Mouse (Mus musculus): Measurements from ENCODE around the gene Nucb1. TPM values are rescaled to one million over a fixed set of nuclear protein-coding genes. Genes with fewer than 3 reads are reported as not detected.
A peak's percentile ranks its signal among the peaks of the same experiment; 100 is the strongest.
"Not testable (repeated sequence)": the region's sequence is repeated elsewhere in the genome, so short reads cannot be mapped to it uniquely, and the experiment has no call there.

Gene Nucb1
- polyA plus RNA-seq, 1 experiment from 2014 or later, result 96.7 TPM

- Histone ChIP-seq H3K9me3 (replicated peaks; ENCODE audit: control insufficient read depth, low read length) (no peaks in the 10 kb centered on the region), H3K4me2 (ENCODE audit: low read depth, low read length) (no peak overlapping the region)
Observed at GRCm38 (mm10) chr7:45522957-45523676, 12.9 kb upstream of the Nucb1 start.

DNA sequence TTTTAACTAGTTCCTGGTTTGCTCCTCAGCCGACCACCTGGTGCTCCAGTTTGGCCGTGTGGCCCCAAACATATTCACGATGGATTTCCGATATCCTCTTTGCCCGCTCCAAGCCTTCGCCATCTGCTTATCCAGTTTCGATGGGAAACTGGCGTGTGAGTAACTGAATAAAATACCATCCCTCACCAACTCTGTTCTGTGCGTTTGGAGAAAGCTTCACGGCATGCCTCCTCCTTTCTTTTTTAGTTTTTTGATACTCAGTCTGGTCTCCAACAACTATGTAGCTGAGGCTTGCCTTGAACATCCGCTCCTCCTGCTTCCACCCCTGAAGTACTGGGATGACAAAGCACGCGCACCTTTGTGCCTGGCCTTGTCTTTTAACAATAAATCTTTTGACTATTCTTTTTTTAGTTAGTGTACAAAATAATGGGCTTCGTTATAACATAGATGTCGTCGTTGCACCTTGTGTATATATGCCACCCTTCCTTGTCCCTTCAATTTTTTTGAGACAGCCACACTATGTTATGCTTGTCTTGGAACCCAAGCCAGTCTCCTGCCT is 12.1 kb upstream of the Nucb1 start:
- H3K4me2 ChIP-seq (ENCODE audit: low read depth, low read length), result peak overlapping the region; percentile 50
- H3K4me3 ChIP-seq (ENCODE audit: low read depth, low read length), result peak overlapping the region; percentile 44
- H3K27ac ChIP-seq (replicated peaks; ENCODE audit: low read depth, low read length), result no peak overlapping the region
- DNase-seq (ENCODE audit: low spot score) (no peak), ATAC-seq (replicated peaks; ENCODE audit: insufficient number of reproducible peaks, low FRiP score, low TSS enrichment, low read depth) (no peak)
- H3K9ac ChIP-seq (replicated peaks; ENCODE audit: low read length), result peak overlapping the region; percentile 13; the same call in 1 of the 2 replicates
- no peaks in the 10 kb centered on the region for H3K27me3 ChIP-seq (ENCODE audit: control insufficient read depth, insufficient read depth, low read length)
- H3K4me1 ChIP-seq (ENCODE audit: control insufficient read depth, insufficient read depth, low read length), result no peaks in the 10 kb centered on the region
- H3K9me3 ChIP-seq (replicated peaks; ENCODE audit: control insufficient read depth, low read length), result no peaks in the 10 kb centered on the region
- no peaks in the 10 kb centered on the region for H3K36me3 ChIP-seq (replicated peaks; ENCODE audit: control insufficient read depth, insufficient read depth, low read depth, low read length)
- WGBS, result 53% methylated on average over 16 of the region's 16 CpGs

More at GRCm38 (mm10) chr7:45522957-45523676, 12.9 kb upstream of the Nucb1 start:
- 76% methylated on average over 18 of the region's 18 CpGs for WGBS
- Histone ChIP-seq H3K27ac (replicated peaks; ENCODE audit: low read depth, low read length) (no peak overlapping the region), H3K4me3 (ENCODE audit: low read depth, low read length) (0 out of 2 replicates have a peak overlapping the region, but pooled peaks have one; percentile 1), H3K4me1 (ENCODE audit: control insufficient read depth, insufficient read depth, low read length) (no peaks in the 10 kb centered on the region), H3K36me3 (replicated peaks; ENCODE audit: control insufficient read depth, insufficient read depth, low read depth, low read length) (no peaks in the 10 kb centered on the region), H3K9ac (replicated peaks; ENCODE audit: low read length) (no peak overlapping the region), H3K27me3 (ENCODE audit: control insufficient read depth, insufficient read depth, low read length) (no peaks in the 10 kb centered on the region)
- ATAC-seq (replicated peaks; ENCODE audit: insufficient number of reproducible peaks, low FRiP score, low TSS enrichment, low read depth) (no peak), DNase-seq (ENCODE audit: low spot score) (no peak)

DNA sequence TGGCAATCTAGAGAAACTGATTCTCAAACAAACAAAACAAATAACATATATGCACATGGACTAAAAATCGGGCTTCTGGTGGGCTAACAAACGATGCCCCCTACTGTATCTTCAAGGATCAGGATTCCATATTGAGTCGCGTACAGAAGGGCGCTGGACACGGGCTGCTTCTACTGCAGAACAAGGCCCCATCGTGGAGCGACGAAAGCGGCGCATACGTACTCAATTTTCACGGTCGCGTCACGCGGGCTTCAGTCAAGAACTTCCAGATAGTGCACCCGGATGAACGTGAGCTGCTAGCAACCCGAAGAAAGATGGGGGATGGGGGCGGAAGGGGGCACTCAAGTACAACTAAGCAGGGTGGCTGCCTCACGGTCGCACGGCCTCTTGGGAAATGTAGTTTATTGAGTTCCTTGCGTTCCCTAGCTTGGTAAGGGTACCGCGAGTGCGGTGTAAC is 11.6 kb upstream of the Nucb1 start:
- Histone ChIP-seq H3K27me3 (ENCODE audit: control insufficient read depth, insufficient read depth, low read length) (no peaks in the 10 kb centered on the region), H3K9ac (replicated peaks; ENCODE audit: low read length) (peak overlapping the region; percentile 70), H3K4me1 (ENCODE audit: control insufficient read depth, insufficient read depth, low read length) (no peaks in the 10 kb centered on the region), H3K9me3 (replicated peaks; ENCODE audit: control insufficient read depth, low read length) (no peaks in the 10 kb centered on the region), H3K36me3 (replicated peaks; ENCODE audit: control insufficient read depth, insufficient read depth, low read depth, low read length) (no peaks in the 10 kb centered on the region), H3K4me2 (ENCODE audit: low read depth, low read length) (peak overlapping the region; percentile 50), H3K27ac (replicated peaks; ENCODE audit: low read depth, low read length) (peak overlapping the region; percentile 78), H3K4me3 (ENCODE audit: low read depth, low read length) (peak overlapping the region; percentile 44)
- DNase-seq (ENCODE audit: low spot score), result peak; percentile 98
- peak; percentile 55; the same call in 1 of the 2 replicates for ATAC-seq (replicated peaks; ENCODE audit: insufficient number of reproducible peaks, low FRiP score, low TSS enrichment, low read depth)
- whole genome bisulfite sequencing, result under 1% methylated on average over 28 of the region's 28 CpGs

GRCm38 (mm10) chr7:45520605-45521004 is 10.4 kb upstream of the Nucb1 start:
- H3K4me2 ChIP-seq (ENCODE audit: low read depth, low read length), result no peak overlapping the region
- WGBS, result 94% methylated on average over 7 of the region's 7 CpGs
- no peak for ATAC-seq (replicated peaks; ENCODE audit: insufficient number of reproducible peaks, low FRiP score, low TSS enrichment, low read depth)

GRCm38 (mm10) chr7:45519345-45520120 is 9.3 kb upstream of the Nucb1 start:
- ATAC-seq (replicated peaks; ENCODE audit: insufficient number of reproducible peaks, low FRiP score, low TSS enrichment, low read depth) (no peak), DNase-seq (ENCODE audit: low spot score) (no peak)
- Histone ChIP-seq H3K4me3 (ENCODE audit: low read depth, low read length) (no peak overlapping the region), H3K9ac (replicated peaks; ENCODE audit: low read length) (no peak overlapping the region), H3K4me2 (ENCODE audit: low read depth, low read length) (no peak overlapping the region), H3K4me1 (ENCODE audit: control insufficient read depth, insufficient read depth, low read length) (peaks cover 2% of the 10 kb centered on the region), H3K27ac (replicated peaks; ENCODE audit: low read depth, low read length) (no peak overlapping the region), H3K27me3 (ENCODE audit: control insufficient read depth, insufficient read depth, low read length) (no peaks in the 10 kb centered on the region), H3K9me3 (replicated peaks; ENCODE audit: control insufficient read depth, low read length) (no peaks in the 10 kb centered on the region), H3K36me3 (replicated peaks; ENCODE audit: control insufficient read depth, insufficient read depth, low read depth, low read length) (no peaks in the 10 kb centered on the region)
- 75% methylated on average over 8 of the region's 8 CpGs for WGBS

More at GRCm38 (mm10) chr7:45520605-45521004, 10.4 kb upstream of the Nucb1 start:
- H3K9ac ChIP-seq (replicated peaks; ENCODE audit: low read length), result no peak overlapping the region
- no peak for DNase-seq (ENCODE audit: low spot score)
- no peaks in the 10 kb centered on the region for H3K4me1 ChIP-seq (ENCODE audit: control insufficient read depth, insufficient read depth, low read length)
- no peak overlapping the region for H3K27ac ChIP-seq (replicated peaks; ENCODE audit: low read depth, low read length)
- no peak overlapping the region for H3K4me3 ChIP-seq (ENCODE audit: low read depth, low read length)
- no peaks in the 10 kb centered on the region for H3K27me3 ChIP-seq (ENCODE audit: control insufficient read depth, insufficient read depth, low read length)
- no peaks in the 10 kb centered on the region for H3K36me3 ChIP-seq (replicated peaks; ENCODE audit: control insufficient read depth, insufficient read depth, low read depth, low read length)
- no peaks in the 10 kb centered on the region for H3K9me3 ChIP-seq (replicated peaks; ENCODE audit: control insufficient read depth, low read length)

- H3K9ac ChIP-seq (replicated peaks; ENCODE audit: low read length), result no peak overlapping the region
- WGBS, result 92% methylated on average over 16 of the region's 16 CpGs
- no peak for DNase-seq (ENCODE audit: low spot score)
- H3K4me1 ChIP-seq (ENCODE audit: control insufficient read depth, insufficient read depth, low read length), result peaks cover 2% of the 10 kb centered on the region
- ATAC-seq (replicated peaks; ENCODE audit: insufficient number of reproducible peaks, low FRiP score, low TSS enrichment, low read depth), result no peak
- H3K4me3 ChIP-seq (ENCODE audit: low read depth, low read length), result no peak overlapping the region
- H3K36me3 ChIP-seq (replicated peaks; ENCODE audit: control insufficient read depth, insufficient read depth, low read depth, low read length), result no peaks in the 10 kb centered on the region
- no peaks in the 10 kb centered on the region for H3K27me3 ChIP-seq (ENCODE audit: control insufficient read depth, insufficient read depth, low read length)
- no peak overlapping the region for H3K27ac ChIP-seq (replicated peaks; ENCODE audit: low read depth, low read length)
- no peaks in the 10 kb centered on the region for H3K9me3 ChIP-seq (replicated peaks; ENCODE audit: control insufficient read depth, low read length)
- H3K4me2 ChIP-seq (ENCODE audit: low read depth, low read length), result no peak overlapping the region
Observed at GRCm38 (mm10) chr7:45518618-45519017, 8.4 kb upstream of the Nucb1 start.

- DNase-seq (ENCODE audit: low spot score); H3K27ac ChIP-seq (replicated peaks; ENCODE audit: low read depth, low read length); H3K4me2 ChIP-seq (ENCODE audit: low read depth, low read length); ATAC-seq (replicated peaks; ENCODE audit: insufficient number of reproducible peaks, low FRiP score, low TSS enrichment, low read depth); H3K27me3 ChIP-seq (ENCODE audit: control insufficient read depth, insufficient read depth, low read length); H3K36me3 ChIP-seq (replicated peaks; ENCODE audit: control insufficient read depth, insufficient read depth, low read depth, low read length); H3K9me3 ChIP-seq (replicated peaks; ENCODE audit: control insufficient read depth, low read length); H3K9ac ChIP-seq (replicated peaks; ENCODE audit: low read length); H3K4me1 ChIP-seq (ENCODE audit: control insufficient read depth, insufficient read depth, low read length); H3K4me3 ChIP-seq (ENCODE audit: low read depth, low read length): not testable (repeated sequence)
- 71% methylated on average over 5 of the region's 5 CpGs for WGBS
Observed at GRCm38 (mm10) chr7:45516846-45517245, 6.6 kb upstream of the Nucb1 start.

All from embryonic facial prominence, embryonic 11.5 days (tissue).